Mouse (Mus musculus): ENCODE measurements at regions not wholly inside any gene's neighbourhood (a gene's known extent, or its start where the extent isn't known, plus 50 kb on each side); places are given as distances from the start of the nearest gene placed in this dataset.
"Not testable (repeated sequence)": the region's sequence is repeated elsewhere in the genome, so short reads cannot be mapped to it uniquely, and the experiment has no call there.

DNA sequence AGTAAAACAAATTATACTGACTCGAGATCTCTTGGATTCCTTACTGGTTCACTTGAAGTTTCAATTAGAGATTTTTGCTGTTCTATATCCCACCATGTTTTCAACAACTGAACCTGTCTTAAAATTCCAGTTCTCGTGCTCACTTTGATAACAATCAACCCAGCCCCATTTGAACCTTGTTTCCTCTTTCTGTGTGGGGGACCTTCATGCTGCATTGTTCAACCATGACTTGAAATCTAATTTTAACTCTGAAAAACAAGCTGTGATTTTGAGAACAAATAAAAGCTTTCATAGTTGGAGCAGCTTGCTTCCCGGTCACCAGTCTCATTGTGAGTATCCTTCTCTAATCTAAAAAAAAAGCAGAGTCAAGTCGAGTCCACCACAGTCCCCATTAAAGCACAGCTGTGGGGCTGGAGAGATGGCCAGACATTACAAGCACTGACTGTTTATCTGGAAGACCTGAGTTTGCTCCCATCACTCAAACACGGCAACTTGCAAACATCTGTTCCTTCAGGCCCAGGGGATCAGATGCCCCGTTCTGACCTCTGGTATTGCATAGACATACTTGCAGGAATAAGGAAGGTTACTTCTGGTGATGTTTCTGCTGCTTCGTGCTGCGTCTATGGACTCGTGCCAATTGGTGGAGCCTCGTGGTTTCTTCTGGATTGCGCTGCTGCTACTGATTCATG is 251.7 kb downstream of the Diras2 start:
- no peak for DNase-seq

DNA sequence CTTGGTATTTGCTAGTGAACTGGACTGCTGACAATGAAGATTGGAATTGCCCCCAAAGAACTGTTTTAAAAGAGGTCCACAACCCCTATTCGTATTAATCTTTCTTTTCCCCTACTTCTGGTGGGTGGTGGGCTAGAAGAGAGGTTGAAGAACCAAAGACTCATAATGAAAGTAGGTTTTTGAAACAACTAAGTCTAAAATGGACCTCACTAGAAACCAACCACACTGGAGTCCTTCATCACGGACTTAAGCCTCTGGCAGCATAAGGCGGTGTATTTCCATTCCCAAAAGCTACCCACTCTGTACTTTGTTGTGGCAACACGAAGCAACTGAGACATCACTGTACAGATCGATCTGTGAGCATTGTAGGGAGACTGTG is 251.1 kb downstream of the Diras2 start:
- DNase-seq, result no peak

DNA sequence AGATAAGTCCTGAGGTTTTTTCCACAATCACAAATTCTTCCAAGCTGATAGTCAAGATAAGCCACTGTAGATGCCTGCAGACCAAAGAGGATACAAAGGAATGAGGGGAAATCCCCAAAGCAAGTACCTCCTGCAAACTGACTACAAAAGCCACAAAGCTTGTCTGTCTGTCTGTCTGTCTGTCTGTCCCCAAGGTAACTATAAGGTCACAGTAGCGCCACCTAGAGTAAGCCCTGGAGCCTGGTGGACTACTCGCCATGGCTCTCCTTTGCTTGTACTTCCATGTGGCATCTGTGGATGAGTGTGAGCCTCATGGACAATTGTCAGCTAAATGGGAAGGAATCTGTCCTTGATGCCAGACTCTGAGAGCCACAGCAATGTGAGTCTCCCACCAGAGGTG is 249.8 kb downstream of the Diras2 start:
- DNase-seq, result no peak

DNA sequence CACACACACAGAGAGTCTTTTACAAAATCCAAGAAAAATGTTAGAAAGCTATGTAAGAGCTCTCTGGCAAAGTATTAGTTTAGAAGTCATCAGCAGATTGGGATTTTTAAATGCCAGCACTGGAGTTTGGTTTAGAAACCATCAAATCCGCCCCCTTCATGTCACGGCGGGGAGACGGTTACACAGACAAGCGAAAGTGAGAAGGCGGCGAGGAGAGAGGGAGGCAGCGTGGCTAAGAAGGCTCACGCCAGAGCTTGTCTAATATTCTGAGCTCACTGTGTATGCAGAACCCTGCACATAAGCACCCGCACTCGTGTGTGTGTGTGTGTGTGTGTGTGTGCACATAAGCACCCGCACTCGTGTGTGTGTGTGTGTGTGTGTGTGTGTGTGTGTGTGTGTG is 248.6 kb downstream of the Diras2 start:
- no peak for DNase-seq

DNA sequence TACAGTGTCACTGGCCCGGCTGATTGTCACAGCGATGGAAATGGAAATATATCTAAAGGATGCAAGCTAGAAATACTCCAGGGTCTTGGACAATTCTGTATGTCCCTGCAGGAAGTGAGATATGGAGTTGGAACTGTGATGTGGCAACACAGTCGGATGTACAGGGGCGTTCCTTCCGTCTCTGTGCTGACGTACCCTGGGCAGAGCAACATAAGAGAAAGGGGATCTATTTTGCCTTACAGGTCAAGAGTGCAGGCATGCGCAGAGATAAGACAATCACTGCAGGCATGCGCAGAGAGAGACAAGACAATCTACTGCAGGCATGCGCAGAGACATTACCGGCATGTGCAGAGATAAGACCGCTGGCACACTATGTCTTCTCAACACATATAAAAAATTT is 247.6 kb downstream of the Diras2 start:
- no peak for DNase-seq

DNA sequence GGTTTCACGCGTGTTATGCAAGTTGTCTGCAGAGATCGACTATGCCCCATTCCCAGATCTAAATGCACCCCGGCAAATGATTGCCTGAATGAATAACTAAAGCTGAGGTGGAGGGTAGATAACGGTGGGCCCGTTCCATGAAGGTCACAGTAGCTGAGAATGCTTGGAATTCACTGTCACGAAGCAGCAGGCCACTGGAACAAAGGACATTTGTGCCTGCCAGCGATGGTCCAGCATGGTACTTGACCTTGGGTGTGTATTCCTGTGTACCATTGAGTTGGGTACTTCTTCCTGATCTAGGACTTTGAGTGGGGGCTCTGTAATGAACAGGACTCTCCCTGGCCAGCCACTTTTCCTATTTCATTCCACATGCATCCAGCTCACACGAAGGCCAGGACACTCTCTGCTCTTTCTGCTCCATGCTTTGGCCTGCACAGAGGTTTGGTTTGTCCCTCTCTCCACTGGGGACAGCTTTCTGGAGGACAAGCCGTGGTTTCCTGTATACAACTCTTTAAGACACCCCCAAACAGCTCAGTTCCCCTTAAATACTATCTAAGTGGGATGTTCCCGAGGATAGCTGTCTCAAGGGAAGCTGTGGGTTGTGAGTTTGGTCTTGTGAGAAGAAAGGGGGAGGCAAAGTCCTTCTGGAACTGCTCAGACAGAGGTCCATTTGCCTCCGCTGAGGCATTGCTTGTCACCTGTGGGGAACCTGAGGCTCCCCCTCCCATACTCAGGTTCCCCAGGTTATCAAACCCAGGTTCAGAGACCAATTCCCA is 246.9 kb downstream of the Diras2 start:
- no peak for DNase-seq

DNA sequence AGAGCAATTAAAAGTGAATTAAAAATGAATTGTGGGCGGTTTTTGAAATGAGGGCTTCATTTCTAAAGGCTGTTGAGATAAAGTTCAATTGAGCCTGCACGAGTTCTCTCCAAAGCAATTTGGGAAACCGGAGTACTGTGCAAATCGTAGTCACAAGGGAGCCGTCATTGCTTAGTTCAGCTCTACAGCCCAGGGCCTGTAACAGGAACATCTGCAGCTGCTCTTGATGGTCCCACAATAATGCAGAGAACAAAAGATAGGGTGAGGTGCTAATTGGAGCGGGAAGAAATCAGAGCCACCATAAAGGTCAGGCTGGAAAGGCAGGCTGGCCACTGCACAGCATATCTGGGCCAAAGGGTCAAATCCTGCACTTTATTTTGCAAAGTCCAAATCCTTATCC is 242.7 kb downstream of the Diras2 start:
- DNase-seq, result no peak

DNA sequence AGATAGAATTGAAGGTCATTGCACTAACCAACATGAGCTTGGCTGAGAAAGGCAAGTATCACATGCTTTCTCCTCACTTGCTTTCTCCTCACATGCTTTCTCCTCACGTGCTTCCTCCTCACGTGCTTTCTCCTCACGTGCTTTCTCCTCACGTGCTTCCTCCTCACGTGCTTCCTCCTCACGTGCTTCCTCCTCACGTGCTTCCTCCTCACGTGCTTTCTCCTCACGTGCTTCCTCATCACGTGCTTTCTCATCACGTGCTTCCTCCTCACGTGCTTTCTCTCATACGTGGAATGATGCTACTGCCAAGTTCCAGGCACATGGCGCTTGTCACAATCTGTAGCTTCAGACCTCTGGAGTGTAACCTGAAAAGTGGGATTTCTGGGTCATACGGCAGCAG is 235.2 kb downstream of the Diras2 start:
- no peak for DNase-seq

DNA sequence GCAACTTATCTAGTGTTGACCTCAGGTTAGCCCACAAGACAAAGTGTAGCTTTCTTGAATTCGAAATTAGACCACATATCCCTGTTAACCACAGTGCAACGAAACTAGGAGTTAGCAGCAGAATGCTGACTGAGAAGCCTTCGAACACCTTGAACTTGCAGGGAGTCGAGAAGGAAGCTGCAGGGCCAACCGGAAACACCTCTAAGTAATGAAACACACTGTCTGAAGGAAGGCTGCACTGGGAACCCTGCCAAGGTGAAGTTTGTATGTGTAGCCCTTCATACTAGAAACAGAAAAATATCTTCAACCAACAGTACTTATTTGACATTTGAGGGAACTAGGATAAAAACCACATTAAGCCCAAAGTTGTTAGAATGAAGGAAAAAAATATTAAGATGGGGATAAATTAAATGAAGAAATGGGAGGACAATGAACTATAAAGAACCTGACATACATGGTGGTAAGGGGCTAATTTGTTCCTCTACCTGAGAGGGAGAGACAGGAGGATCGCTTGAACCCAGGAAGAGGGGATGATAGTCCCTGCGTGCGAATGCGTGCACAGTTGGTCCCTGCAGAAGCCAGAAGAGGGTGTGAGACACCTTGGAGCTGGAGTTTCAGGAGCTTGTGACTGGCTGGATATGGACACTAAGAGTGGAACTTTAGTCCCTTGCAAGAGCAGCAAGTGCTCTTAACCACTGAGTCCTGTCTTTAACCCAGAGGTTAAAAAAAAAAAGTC is 234.4 kb downstream of the Diras2 start:
- DNase-seq, result no peak

DNA sequence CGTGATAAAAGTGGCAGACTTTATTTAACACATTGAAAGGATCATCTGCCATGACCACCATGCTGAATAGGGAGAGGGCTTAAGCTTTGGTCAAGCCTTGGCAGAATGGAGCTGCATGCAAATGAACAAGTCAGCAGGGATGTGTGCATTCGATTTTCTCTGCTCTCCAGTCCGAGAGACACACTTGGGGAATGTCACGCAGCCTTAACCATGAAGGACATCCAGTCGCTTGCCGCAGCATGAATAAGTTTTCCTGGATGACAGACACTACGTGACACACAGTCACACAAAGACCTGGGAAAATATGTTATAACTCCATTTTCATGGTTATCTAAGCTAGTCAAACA is 233.8 kb downstream of the Diras2 start:
- no peak for DNase-seq

DNA sequence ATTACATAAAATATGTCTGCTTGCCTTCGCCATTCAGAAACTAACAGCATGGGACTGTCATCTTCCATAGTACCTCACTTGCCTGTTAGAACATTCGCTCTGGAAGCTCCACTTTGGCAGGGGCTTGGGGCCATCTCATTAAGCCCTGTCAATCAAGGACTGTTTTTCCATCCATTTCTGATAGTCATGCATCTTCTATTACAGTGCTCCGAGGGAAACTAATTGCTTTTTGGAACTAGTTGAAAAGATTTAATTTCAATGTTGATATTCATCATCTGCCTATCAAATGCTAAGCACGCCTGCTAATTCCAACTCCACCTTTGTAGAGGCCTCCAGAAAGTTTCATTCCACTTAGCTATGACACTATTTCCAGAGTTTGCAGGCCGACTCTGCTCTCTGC is 232.7 kb downstream of the Diras2 start:
- no peak for DNase-seq

DNA sequence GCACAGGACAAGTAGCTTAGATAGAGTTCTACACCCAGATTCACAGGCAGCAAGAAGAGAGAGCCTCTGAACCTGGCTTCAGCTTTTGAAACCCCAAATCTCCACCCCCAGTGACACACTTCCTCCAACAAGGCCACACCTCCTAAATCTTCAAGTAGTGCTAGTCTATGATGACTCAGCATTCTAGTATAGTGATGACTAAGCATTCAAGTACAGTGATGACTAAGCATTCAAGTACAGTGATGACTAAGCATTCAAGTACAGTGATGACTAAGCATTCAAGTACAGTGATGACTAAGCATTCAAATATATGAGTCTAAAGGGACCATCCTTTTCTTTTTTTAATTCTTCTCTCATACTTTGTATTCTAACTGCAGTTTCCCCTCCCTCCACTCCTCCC is 225.8 kb downstream of the Diras2 start:
- DNase-seq, result not testable (repeated sequence)

DNA sequence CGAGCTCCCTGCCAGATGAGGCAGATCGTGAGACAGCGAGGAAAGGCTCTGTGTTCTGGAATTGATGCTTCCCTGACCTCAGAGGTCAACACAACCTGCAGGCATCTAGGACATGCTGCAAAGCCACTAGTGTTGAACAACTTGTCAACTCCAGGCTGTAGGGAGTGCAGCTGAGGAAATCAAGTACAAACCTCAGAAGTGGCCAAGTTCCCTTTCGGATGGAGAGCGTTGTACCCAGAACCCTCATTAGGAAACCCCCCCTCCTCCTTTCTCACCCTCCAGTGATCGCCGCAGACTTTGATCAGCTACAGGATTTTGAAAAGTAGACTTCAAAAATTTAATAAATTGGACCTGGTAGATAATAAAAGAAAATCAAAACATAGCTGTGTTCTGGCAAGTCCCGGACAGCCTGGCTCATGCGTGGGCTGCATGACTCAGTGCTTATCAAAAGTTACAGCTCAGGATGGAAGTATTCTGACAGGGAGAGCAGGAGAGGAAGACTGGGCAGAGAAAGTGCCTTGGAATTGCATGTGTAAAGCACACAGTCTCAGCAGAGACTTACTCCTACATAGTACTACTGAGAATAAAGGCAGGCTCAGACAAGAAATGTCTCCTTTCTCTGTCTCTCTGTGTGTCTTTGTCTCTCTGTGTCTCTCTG is 224.2 kb downstream of the Diras2 start:
- no peak for DNase-seq

DNA sequence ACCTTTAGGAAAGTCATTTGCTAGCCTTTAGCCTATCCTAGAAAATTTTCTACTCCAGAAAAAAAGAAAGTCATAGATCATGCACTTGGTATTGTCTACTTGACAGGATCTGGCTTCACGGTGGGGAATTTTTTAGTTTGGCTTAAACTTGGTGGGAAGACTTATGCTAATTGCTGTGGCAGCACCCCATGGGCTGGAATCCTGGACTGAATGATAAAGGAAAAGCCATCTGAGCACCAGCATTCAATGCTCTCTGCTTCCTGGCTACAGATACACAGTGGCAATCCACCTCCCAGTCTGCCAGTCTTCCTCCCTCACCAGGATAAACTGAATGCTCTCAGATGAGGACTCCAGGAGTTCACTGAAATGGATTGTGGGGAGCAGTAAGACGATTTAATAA is 220.1 kb downstream of the Diras2 start:
- DNase-seq, result no peak

DNA sequence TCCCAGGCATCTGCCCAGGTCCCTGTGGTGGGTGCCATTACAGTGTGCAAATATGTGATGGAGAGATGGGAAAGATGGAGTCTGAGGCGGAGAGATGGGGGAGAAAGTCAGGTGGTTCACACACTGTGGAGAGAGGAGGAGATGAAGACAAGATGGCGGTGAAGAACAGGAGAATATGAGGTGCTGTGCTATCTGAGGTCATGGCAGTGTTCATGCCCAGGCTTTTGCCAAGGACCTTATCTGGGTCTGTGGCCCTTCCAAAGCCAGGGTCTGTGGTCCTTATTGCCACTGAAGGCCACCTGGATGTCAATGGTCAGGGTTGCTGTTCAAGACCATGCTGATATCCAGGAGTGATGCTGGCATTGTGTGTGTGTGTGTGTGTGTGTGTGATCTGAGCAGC is 212.8 kb downstream of the Diras2 start:
- DNase-seq, result no peak

DNA sequence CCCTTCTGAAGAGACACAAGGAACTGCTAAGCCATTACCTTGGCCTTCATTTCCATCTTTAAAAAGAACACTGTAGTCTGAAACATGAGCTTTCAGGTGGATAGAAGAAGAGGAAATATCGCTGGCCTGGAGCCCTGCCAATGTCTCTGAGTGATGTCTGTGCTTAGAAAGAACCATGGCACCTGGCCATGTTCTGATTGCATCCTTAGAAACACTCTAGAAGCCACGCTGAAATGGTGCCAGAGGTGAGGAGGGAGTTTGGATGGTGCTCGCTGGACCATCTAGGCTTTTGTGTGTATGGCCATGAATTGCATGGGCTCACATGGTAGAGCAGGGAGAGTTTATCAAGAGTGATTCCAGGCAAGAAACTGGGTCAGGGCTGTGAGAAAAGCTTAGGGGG is 207.4 kb downstream of the Diras2 start:
- no peak for DNase-seq

DNA sequence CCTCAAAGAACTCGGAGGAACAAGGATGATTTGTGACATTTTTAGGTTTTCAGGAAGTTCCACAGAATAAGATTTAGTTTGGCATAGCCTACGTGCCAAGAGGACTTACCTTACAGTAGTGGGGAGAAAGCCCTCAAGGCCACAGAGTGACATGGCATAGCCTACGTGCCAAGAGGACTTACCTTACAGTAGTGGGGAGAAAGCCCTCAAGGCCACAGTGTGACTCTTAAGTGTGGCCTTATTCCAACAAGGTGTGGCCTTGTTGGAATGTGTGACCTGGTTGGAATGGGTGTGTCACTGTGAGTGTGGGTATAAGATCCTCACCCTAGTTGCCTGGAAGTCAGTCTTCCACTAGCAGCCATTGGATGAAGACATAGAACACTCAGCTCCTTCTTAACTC is 206.7 kb downstream of the Diras2 start:
- DNase-seq, result not testable (repeated sequence)

DNA sequence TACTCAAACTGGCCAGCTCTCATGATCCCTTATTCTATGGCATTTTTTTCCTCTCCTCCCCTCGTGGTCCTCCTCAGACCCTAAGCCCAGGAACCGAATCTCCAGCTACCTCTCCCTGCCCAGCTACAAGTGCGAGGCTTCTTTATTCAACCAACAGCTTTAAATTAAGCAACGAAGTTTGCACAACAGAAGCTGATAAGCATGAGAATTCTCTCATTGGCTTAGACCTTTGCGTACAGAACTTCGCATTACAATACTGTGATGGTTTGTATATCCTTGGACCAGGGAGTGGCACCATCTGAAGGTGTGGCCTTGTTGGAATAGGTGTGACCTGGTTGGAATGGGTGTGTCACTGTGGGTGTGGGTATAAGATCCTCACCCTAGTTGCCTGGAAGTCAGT is 205.4 kb downstream of the Diras2 start:
- not testable (repeated sequence) for DNase-seq

DNA sequence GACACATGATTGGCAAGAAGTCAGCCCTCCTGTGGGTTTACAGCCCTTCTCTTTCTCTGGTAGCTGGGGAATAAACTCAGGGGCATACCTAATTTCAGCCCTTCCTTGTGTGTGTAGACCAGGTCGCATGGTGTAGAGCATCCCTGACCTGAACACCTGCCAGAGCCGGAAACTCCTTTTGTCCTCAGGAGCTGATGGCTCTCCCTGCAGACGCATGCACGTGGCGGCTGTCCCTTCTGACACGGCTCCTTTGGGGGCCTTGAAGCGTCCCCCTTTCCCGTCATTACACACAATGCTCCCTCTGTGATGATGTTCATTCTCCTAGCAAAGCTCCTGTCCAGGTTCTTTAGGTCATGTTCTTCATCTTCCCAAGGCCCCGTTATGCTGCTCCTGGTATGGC is 203.3 kb downstream of the Diras2 start:
- no peak for DNase-seq

DNA sequence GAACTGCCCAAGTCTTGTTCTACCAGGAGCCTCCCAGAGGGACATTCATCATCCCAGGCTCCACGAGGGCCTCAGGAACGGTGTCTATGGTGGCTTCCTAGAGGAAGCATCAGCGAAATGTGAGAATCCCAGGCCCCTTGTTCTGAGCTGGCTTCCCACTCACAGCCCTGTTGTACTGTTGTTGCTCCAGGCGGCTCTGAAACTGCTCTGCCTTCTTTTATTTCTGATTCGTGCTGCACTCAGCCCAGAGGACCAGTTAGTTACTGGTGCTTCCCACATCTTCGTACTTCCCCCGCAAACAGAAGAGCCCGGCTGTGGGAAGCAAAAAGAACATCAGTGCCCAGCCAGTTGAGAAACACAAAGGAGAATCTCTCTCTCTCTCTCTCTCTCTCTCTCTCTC is 202.3 kb downstream of the Diras2 start:
- DNase-seq, result no peak

DNA sequence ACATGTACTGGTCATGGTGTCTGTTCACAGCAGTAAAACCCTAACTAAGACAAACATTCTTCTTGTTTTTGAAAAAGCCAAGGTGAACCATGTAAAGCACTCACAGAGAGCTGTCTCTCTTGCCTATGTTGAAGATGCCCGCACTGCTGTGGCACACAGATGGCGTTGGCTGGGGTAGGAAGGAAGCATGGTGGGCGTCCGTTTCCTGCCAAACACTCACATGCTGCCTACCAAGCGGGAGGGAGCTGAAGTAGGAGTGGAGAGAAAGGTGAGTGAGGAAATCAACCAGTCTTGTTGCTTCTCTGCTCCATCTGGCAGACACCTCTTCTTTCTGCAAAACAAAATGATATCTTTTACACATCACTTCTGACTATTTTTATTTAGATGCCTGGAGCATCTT is 200.0 kb downstream of the Diras2 start:
- no peak for DNase-seq

DNA sequence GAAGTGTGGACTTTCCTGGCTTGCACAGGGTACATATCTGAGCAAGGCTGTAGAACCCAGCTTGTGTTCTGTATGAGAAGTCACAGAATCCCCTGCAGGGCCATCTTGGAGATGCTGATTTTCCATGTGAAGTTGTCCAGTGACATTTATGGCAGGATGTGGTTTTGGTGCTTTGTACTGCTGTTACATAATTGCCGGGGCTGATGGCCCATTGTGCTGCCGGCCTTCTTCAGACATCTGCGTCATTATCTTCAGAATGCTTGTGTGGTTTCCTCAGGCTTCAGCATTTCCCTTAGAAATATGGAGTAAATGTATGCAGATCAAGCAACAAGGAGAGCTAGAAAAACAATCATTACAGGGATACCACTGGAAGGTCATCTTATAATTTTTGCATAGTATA is 196.1 kb downstream of the Diras2 start:
- DNase-seq, result no peak

DNA sequence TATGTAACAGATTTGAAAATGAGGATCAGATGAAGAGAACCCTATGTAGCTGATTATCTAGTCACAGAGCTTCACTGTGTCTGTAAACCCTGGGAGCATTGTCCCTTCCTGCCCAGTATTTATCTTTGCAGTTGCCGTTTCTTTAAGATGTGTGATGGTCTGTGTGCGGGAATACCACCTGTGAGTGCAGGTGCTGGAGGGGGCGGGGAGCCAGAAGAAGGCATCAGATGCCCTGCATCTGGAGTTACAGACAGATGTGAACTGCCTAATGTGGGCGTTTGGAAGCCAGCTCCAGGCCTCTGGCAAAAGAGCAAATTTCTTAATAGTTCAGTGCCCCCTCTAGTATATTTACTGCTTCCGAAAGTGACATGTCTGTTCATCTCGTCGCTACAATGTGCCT is 193.1 kb downstream of the Diras2 start:
- no peak for DNase-seq

DNA sequence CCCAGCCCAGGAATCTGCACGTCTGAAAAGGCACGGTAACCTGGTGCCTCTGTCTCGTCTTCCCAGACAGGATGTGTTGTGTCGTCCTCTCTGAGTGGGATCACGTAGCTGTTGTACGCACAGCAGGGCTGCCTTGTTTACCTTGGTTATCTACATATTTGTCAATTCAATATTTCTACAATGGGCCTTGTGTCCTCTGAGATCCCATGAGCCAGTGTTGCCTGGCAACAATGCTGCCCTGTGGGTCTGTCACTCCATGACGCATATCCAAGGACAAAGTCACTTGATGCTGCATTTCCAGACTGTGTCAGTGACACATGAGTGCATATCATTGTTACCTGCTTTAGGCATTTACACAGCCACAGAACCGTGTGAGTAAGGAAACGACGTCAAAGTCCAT is 191.9 kb downstream of the Diras2 start:
- no peak for DNase-seq

Measured in kidney, postnatal 4 days (tissue).